Mouse (Mus musculus) hindbrain, embryonic 13.5 days (tissue): ENCODE data around the gene Foxn1. TPM values are rescaled to one million over a fixed set of nuclear protein-coding genes. Genes with fewer than 3 reads are reported as not detected.

Experiments
- ATAC-seq: fragments of 200-750 bp; cut with Nextera tagmentation; 2 replicates; pipeline ENCODE4 v1.8.0; 2017; ENCODE audit warnings: moderate TSS enrichment; ENCODE audit not compliant: low FRiP score
- H3K27ac ChIP-seq: fragments of 300-500 bp; sonication (generic); 2 replicates; pipeline ENCODE4 v1.5.1; 2015; ENCODE audit warnings: inconsistent platforms, mild to moderate bottlenecking, moderate library complexity
- H3K27me3 ChIP-seq: fragments of 300-500 bp; sonication (generic); 2 replicates; pipeline ENCODE4 v1.6.1; 2015; ENCODE audit warnings: mild to moderate bottlenecking, inconsistent platforms
- H3K36me3 ChIP-seq: fragments of 300-500 bp; sonication (generic); 2 replicates; pipeline ENCODE4 v1.6.1; 2015; ENCODE audit warnings: mild to moderate bottlenecking, inconsistent platforms
- H3K4me1 ChIP-seq: fragments of 300-500 bp; sonication (generic); replicated peaks from 2 replicates; pipeline ENCODE4 v1.6.1; 2015; ENCODE audit warnings: inconsistent platforms
- H3K4me2 ChIP-seq: fragments of 300-500 bp; sonication (generic); 2 replicates; pipeline ENCODE4 v1.6.1; 2015; ENCODE audit warnings: inconsistent platforms, mild to moderate bottlenecking, moderate library complexity
- H3K4me3 ChIP-seq: fragments of 300-500 bp; sonication (generic); 2 replicates; pipeline ENCODE4 v1.5.1; 2015; ENCODE audit warnings: mild to moderate bottlenecking, inconsistent platforms
- H3K9ac ChIP-seq: fragments of 300-500 bp; sonication (generic); 2 replicates; pipeline ENCODE4 v1.6.1; 2015; ENCODE audit warnings: mild to moderate bottlenecking, inconsistent platforms
- H3K9me3 ChIP-seq: fragments of 300-500 bp; sonication (generic); 2 replicates; pipeline ENCODE4 v1.6.1; 2016; ENCODE audit warnings: inconsistent platforms
- WGBS: fragments of 180-500 bp; shearing (Covaris S2); methylation state at CpG from one replicate; pipeline ENCODE4 v1.1.7; 2015; 5-methylcytosine and 5-hydroxymethylcytosine counted together
- polyA plus RNA-seq: library from polyadenylated mRNA; unstranded; fragments of >200 nt; fragmentation: Nextera tagmentation; extraction: Ambion mirVana; gene quantifications from 2 replicates; pipeline ENCODE4 v1.2.1, GENCODE M21; 2015

The Foxn1 gene
- polyA plus RNA-seq, 1 experiment from 2014 or later, result not detected

GRCm38 (mm10) chr11:78397397-78397796 is 11.0 kb upstream of the Foxn1 start:
- WGBS, result 7% methylated on average over 18 of the region's 18 CpGs
- H3K9ac ChIP-seq, result peak overlapping the region; percentile 21; the same call in 1 of the 2 replicates

GRCm38 (mm10) chr11:78396950-78397349 is 10.6 kb upstream of the Foxn1 start:
- ATAC-seq, result no peak
- Histone ChIP-seq H3K4me2 (peak overlapping the region; percentile 52), H3K9me3 (no peaks in the 10 kb centered on the region), H3K4me3 (peak overlapping the region; percentile 15; the same call in 1 of the 2 replicates), H3K9ac (peak overlapping the region; percentile 21; the same call in 1 of the 2 replicates), H3K4me1 (peaks cover 9% of the 10 kb centered on the region; the same call in 1 of the 2 replicates), H3K27ac (no peak overlapping the region), H3K27me3 (peaks cover 4% of the 10 kb centered on the region; the same call in 1 of the 2 replicates), H3K36me3 (no peaks in the 10 kb centered on the region)
- WGBS, result 37% methylated on average over 11 of the region's 11 CpGs

More at GRCm38 (mm10) chr11:78397397-78397796, 11.0 kb upstream of the Foxn1 start:
- no peaks in the 10 kb centered on the region for H3K9me3 ChIP-seq
- H3K27me3 ChIP-seq, result peaks cover 7% of the 10 kb centered on the region; the same call in 1 of the 2 replicates
- no peaks in the 10 kb centered on the region for H3K36me3 ChIP-seq
- ATAC-seq, result peak; percentile 61; the same call in 1 of the 2 replicates
- H3K27ac ChIP-seq, result no peak overlapping the region
- peak overlapping the region; percentile 52 for H3K4me2 ChIP-seq
- peaks cover 9% of the 10 kb centered on the region; the same call in 1 of the 2 replicates for H3K4me1 ChIP-seq
- H3K4me3 ChIP-seq, result peak overlapping the region; percentile 15; the same call in 1 of the 2 replicates

DNA sequence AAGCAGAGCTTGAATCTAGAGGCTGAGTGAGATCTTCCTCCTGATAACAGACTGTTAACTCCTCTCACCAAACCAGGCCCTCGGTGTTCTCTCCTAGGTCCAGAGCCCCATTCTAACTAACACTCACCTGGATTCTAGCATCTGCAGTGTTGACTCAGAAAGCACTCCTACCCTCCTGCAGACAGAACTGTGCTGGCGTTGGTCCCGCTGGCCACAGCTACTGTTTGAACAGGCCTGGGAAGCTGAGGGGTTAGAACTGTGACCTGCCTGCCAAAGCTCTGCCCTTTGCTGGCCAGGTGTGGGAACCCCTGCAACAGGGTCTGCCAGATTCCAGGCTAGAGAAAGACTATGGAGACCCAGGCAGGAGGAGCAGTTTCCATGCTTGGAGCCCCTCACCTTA is 6.4 kb upstream of the Foxn1 start:
- ATAC-seq, result no peak
- no peak overlapping the region for H3K4me2 ChIP-seq
- H3K4me1 ChIP-seq, result peaks cover 9% of the 10 kb centered on the region; the same call in 1 of the 2 replicates
- no peak overlapping the region for H3K9ac ChIP-seq
- no peaks in the 10 kb centered on the region for H3K27me3 ChIP-seq
- H3K27ac ChIP-seq, result no peak overlapping the region
- no peaks in the 10 kb centered on the region for H3K9me3 ChIP-seq
- no peak overlapping the region for H3K4me3 ChIP-seq
- H3K36me3 ChIP-seq, result no peaks in the 10 kb centered on the region
- WGBS, result 91% methylated on average over 3 of the region's 3 CpGs

DNA sequence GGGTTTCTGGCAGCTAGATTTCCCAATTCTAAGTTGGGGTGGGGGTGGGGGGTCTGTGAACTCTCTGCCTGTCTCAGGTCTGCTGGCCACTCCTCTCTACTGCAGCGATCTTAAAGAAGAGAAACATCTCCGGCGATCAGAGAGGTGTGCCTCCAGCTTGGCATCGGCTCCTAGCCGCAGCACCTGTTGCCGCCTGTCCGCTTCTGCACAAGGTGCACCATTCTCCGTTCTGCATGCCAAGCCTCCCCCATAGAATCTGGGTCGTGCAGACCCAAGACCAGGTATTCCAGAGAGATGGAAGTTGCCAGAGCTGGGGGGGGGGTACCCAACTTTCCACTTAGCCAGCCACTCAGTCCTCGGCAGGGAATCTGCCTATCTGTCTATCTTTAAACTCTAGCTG is 582 bp downstream of the Foxn1 start:
- H3K36me3 ChIP-seq, result no peaks in the 10 kb centered on the region
- H3K27ac ChIP-seq, result no peak overlapping the region
- H3K27me3 ChIP-seq, result no peaks in the 10 kb centered on the region
- H3K4me1 ChIP-seq, result 0 out of 2 replicates have a peak, but pooled peaks cover 5% of the 10 kb centered on the region
- no peak overlapping the region for H3K9ac ChIP-seq
- no peak overlapping the region for H3K4me3 ChIP-seq
- WGBS, result 92% methylated on average over 10 of the region's 10 CpGs
- no peak for ATAC-seq
- no peaks in the 10 kb centered on the region for H3K9me3 ChIP-seq
- no peak overlapping the region for H3K4me2 ChIP-seq

DNA sequence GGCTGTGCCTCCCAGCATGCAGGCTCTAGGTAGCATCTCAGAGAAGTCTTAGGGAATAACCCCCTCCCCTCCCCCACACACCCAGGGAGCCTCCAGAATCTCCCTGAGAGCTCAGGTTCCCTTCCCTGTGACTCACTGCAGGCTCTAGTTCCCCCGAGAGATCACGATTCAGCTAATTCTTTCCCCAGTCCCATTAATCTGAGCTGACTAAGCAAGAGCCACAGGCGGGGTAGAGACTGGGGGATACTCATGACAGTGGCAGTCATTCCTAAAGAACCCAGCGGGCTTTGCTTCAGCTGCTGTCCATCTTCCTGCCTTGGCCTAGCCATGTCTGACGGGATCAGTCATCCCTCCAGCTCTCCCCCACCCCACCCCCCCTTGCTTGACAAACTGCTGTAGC is 3.7 kb downstream of the Foxn1 start:
- Histone ChIP-seq H3K36me3 (no peaks in the 10 kb centered on the region), H3K27ac (no peak overlapping the region), H3K27me3 (no peaks in the 10 kb centered on the region), H3K4me3 (no peak overlapping the region), H3K4me1 (0 out of 2 replicates have a peak, but pooled peaks cover 5% of the 10 kb centered on the region), H3K9me3 (no peaks in the 10 kb centered on the region), H3K4me2 (no peak overlapping the region), H3K9ac (no peak overlapping the region)
- 24% methylated on average over 5 of the region's 5 CpGs for WGBS
- ATAC-seq, result no peak

DNA sequence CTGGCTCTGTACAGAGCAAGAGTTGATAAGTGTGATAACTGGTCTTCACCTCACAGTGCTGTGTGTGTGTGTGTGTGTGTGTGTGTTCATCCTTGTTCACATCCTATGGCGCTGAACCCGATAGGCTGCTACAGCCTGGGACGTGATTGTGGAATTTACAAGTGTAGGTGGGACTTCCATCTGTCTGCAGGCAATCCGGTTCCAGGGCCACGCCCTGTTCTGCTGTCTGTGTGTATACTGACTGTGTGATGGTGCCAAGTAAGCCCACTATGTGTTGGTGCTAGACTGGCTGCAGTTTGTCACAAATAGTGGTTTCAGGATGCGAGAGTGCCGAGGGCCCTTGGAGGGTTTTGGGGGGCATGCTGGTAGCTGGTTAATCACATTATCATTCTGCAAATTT is 4.1 kb downstream of the Foxn1 start:
- Histone ChIP-seq H3K9me3 (no peaks in the 10 kb centered on the region), H3K4me3 (no peak overlapping the region), H3K4me1 (0 out of 2 replicates have a peak, but pooled peaks cover 5% of the 10 kb centered on the region), H3K27ac (no peak overlapping the region), H3K4me2 (no peak overlapping the region), H3K36me3 (no peaks in the 10 kb centered on the region), H3K27me3 (no peaks in the 10 kb centered on the region), H3K9ac (no peak overlapping the region)
- ATAC-seq, result no peak
- WGBS, result 86% methylated on average over 7 of the region's 7 CpGs

GRCm38 (mm10) chr11:78380996-78381395 is 5.4 kb downstream of the Foxn1 start:
- 87% methylated on average over 3 of the region's 3 CpGs for WGBS
- H3K9me3 ChIP-seq, result no peaks in the 10 kb centered on the region
- H3K9ac ChIP-seq, result no peak overlapping the region
- H3K4me1 ChIP-seq, result 0 out of 2 replicates have a peak, but pooled peaks cover 5% of the 10 kb centered on the region
- no peaks in the 10 kb centered on the region for H3K27me3 ChIP-seq
- ATAC-seq, result no peak
- H3K4me2 ChIP-seq, result no peak overlapping the region
- H3K4me3 ChIP-seq, result no peak overlapping the region
- no peak overlapping the region for H3K27ac ChIP-seq
- H3K36me3 ChIP-seq, result no peaks in the 10 kb centered on the region

- no peak overlapping the region for H3K4me2 ChIP-seq
- H3K4me1 ChIP-seq, result 0 out of 2 replicates have a peak, but pooled peaks cover 5% of the 10 kb centered on the region
- H3K27me3 ChIP-seq, result no peaks in the 10 kb centered on the region
- no peaks in the 10 kb centered on the region for H3K9me3 ChIP-seq
- ATAC-seq, result no peak
- no peak overlapping the region for H3K9ac ChIP-seq
- no peak overlapping the region for H3K4me3 ChIP-seq
- WGBS, result 83% methylated on average over 4 of the region's 4 CpGs
- no peaks in the 10 kb centered on the region for H3K36me3 ChIP-seq
- no peak overlapping the region for H3K27ac ChIP-seq
Measured at GRCm38 (mm10) chr11:78380351-78380750, 6.0 kb downstream of the Foxn1 start.

- H3K4me2 ChIP-seq, result no peak overlapping the region
- peaks cover 6% of the 10 kb centered on the region; the same call in 1 of the 2 replicates for H3K4me1 ChIP-seq
- no peaks in the 10 kb centered on the region for H3K36me3 ChIP-seq
- H3K9me3 ChIP-seq, result no peaks in the 10 kb centered on the region
- no peak overlapping the region for H3K9ac ChIP-seq
- no peak for ATAC-seq
- WGBS, result 48% methylated on average over 10 of the region's 12 CpGs
- no peak overlapping the region for H3K27ac ChIP-seq
- no peak overlapping the region for H3K4me3 ChIP-seq
- no peaks in the 10 kb centered on the region for H3K27me3 ChIP-seq
Measured at GRCm38 (mm10) chr11:78377549-78378159, 8.7 kb downstream of the Foxn1 start.

GRCm38 (mm10) chr11:78374147-78374546 is 12.2 kb downstream of the Foxn1 start:
- Histone ChIP-seq H3K9me3 (no peaks in the 10 kb centered on the region), H3K9ac (no peak overlapping the region), H3K4me1 (peaks cover 5% of the 10 kb centered on the region; the same call in 1 of the 2 replicates), H3K4me2 (no peak overlapping the region), H3K4me3 (no peak overlapping the region), H3K36me3 (no peaks in the 10 kb centered on the region), H3K27me3 (no peaks in the 10 kb centered on the region), H3K27ac (no peak overlapping the region)
- no peak for ATAC-seq
- 80% methylated on average over 8 of the region's 8 CpGs for WGBS

DNA sequence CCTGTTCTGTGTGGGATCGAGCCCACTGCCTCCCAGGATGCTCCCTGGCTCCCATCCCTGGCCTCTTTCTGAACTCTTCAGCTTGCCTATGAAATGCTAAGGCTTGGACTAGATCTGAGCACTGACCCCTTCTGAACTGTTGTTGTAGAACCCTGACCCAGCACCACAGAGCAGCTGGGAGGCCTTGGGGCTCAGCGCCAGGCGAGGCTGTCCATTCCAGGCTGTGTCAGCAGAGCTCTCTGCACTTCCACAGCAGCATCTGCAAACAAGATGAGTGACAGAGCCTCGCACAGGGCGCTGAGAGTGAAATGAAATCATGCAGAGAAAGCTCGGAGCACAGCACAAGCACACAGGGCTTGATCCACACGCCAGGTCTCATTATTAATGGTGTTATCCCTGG is 13.7 kb downstream of the Foxn1 start:
- Histone ChIP-seq H3K27me3 (no peaks in the 10 kb centered on the region), H3K9me3 (no peaks in the 10 kb centered on the region), H3K4me3 (no peak overlapping the region), H3K4me1 (peaks cover 5% of the 10 kb centered on the region; the same call in 1 of the 2 replicates), H3K36me3 (no peaks in the 10 kb centered on the region), H3K9ac (peak overlapping the region; percentile 39; the same call in 1 of the 2 replicates), H3K27ac (no peak overlapping the region), H3K4me2 (no peak overlapping the region)
- no peak for ATAC-seq
- 43% methylated on average over 7 of the region's 7 CpGs for WGBS

DNA sequence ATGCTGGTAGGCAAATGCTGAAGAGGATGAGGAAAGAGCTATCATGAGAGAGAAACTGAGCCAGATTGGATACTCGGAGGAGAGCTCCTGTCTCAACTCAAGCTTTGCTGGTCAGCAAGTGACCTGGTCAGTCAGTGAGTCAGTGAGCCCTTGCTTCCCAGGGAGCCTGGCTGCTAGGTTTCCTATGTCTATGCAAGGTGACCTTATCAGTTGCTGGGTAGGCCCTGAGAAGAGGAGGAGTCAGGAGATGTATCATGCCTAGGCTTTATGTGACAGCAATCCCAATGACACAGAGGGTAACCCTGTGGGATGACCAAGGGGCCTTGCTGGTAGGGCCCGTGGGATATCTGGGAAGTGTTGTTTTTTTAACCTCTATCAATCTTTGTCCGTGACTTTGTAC is 14.2 kb downstream of the Foxn1 start:
- H3K9me3 ChIP-seq, result no peaks in the 10 kb centered on the region
- H3K9ac ChIP-seq, result no peak overlapping the region
- H3K27me3 ChIP-seq, result no peaks in the 10 kb centered on the region
- H3K27ac ChIP-seq, result no peak overlapping the region
- WGBS, result 84% methylated on average over 3 of the region's 3 CpGs
- ATAC-seq, result no peak
- no peak overlapping the region for H3K4me2 ChIP-seq
- H3K4me1 ChIP-seq, result peaks cover 5% of the 10 kb centered on the region; the same call in 1 of the 2 replicates
- H3K4me3 ChIP-seq, result no peak overlapping the region
- H3K36me3 ChIP-seq, result no peaks in the 10 kb centered on the region

- H3K4me1 ChIP-seq, result peaks cover 5% of the 10 kb centered on the region; the same call in 1 of the 2 replicates
- H3K9me3 ChIP-seq, result no peaks in the 10 kb centered on the region
- no peak overlapping the region for H3K9ac ChIP-seq
- ATAC-seq, result no peak
- H3K4me3 ChIP-seq, result no peak overlapping the region
- H3K27me3 ChIP-seq, result no peaks in the 10 kb centered on the region
- 89% methylated on average over 11 of the region's 11 CpGs for WGBS
- H3K27ac ChIP-seq, result no peak overlapping the region
- H3K36me3 ChIP-seq, result no peaks in the 10 kb centered on the region
- H3K4me2 ChIP-seq, result no peak overlapping the region
Measured at GRCm38 (mm10) chr11:78371711-78372110, 14.6 kb downstream of the Foxn1 start.
